Mouse (Mus musculus): Measurements from ENCODE around the gene Cmah. TPM values are rescaled to one million over a fixed set of nuclear protein-coding genes. Genes with fewer than 3 reads are reported as not detected.
A peak's percentile ranks its signal among the peaks of the same experiment; 100 is the strongest.

Cmah gene
- total RNA-seq, 1 experiment from 2014 or later: 208 TPM

- no peak for ATAC-seq (ENCODE audit: extremely low read depth, insufficient number of reproducible peaks, low FRiP score, poor library complexity, severe bottlenecking)
These were observed 196.5 kb downstream of the Cmah start for GRCm38 (mm10) chr13:24523587-24524221.

GRCm38 (mm10) chr13:24524468-24524867 is 197.3 kb downstream of the Cmah start:
- peak; percentile 65; the same call in 1 of the 2 replicates for ATAC-seq (ENCODE audit: extremely low read depth, insufficient number of reproducible peaks, low FRiP score, poor library complexity, severe bottlenecking)

- no peak for ATAC-seq (ENCODE audit: extremely low read depth, insufficient number of reproducible peaks, low FRiP score, poor library complexity, severe bottlenecking)
These were observed 198.3 kb downstream of the Cmah start for GRCm38 (mm10) chr13:24525551-24525950.

- no peak for ATAC-seq (ENCODE audit: extremely low read depth, insufficient number of reproducible peaks, low FRiP score, poor library complexity, severe bottlenecking)
These were observed 199.7 kb downstream of the Cmah start for GRCm38 (mm10) chr13:24526916-24527315.

Other genes with a start within 250 kb of the Cmah start
- 39.3 and 42.2 TPM in 2 replicates for gene Carmil1, start 46.6 kb upstream of the Cmah start, total RNA-seq (2017)

Data from neutrophil, adult 5-6 weeks (primary cell).